Mouse (Mus musculus): ENCODE measurements around the gene Atg101. TPM values are rescaled to one million over a fixed set of nuclear protein-coding genes. Genes with fewer than 3 reads are reported as not detected.

The Atg101 gene
- total and polyA plus RNA-seq, 2 experiments: 63.2 to 89.3 TPM

GRCm38 (mm10) chr15:101318889-101319765 is 35.1 kb downstream of the Atg101 start:
- no peak for DNase-seq (ENCODE audit: extremely low read depth, low read depth, low spot score)
- Histone ChIP-seq H3K4me3 (ENCODE audit: insufficient read depth, low read depth, low read length) (no peak overlapping the region), H3K36me3 (ENCODE audit: control insufficient read depth, insufficient read depth, low read length) (no peaks in the 10 kb centered on the region), H3K27ac (replicated peaks; ENCODE audit: insufficient read depth, low read depth, low read length) (peak overlapping the region; percentile 11; the same call in 1 of the 2 replicates), H3K79me2 (ENCODE audit: control insufficient read depth, insufficient read depth, low read length) (no peaks in the 10 kb centered on the region), H3K4me1 (ENCODE audit: control insufficient read depth, insufficient read depth, low read length) (no peaks in the 10 kb centered on the region), H3K9ac (ENCODE audit: low read depth, low read length) (no peak overlapping the region), H3K27me3 (ENCODE audit: control insufficient read depth, insufficient read depth, low read length) (no peaks in the 10 kb centered on the region)
- TF ChIP-seq POLR2A (IDR thresholded peaks at IDR 0.05; ENCODE audit: extremely low read depth, insufficient read depth, low read length) (no peak), CTCF (IDR thresholded peaks at IDR 0.05; ENCODE audit: low read depth, low read length) (no peak)
- WGBS: 69% methylated on average over 14 of the region's 14 CpGs

GRCm38 (mm10) chr15:101320010-101320617 is 36.0 kb downstream of the Atg101 start:
- Histone ChIP-seq H3K27me3 (ENCODE audit: control insufficient read depth, insufficient read depth, low read length) (no peaks in the 10 kb centered on the region), H3K4me1 (ENCODE audit: control insufficient read depth, insufficient read depth, low read length) (no peaks in the 10 kb centered on the region), H3K9ac (ENCODE audit: low read depth, low read length) (no peak overlapping the region), H3K27ac (replicated peaks; ENCODE audit: insufficient read depth, low read depth, low read length) (peak overlapping the region; percentile 58), H3K79me2 (ENCODE audit: control insufficient read depth, insufficient read depth, low read length) (no peaks in the 10 kb centered on the region), H3K36me3 (ENCODE audit: control insufficient read depth, insufficient read depth, low read length) (no peaks in the 10 kb centered on the region), H3K4me3 (ENCODE audit: insufficient read depth, low read depth, low read length) (no peak overlapping the region)
- WGBS: 82% methylated on average over 6 of the region's 6 CpGs
- DNase-seq (ENCODE audit: extremely low read depth, low read depth, low spot score): no peak
- TF ChIP-seq POLR2A (IDR thresholded peaks at IDR 0.05; ENCODE audit: extremely low read depth, insufficient read depth, low read length) (no peak), CTCF (IDR thresholded peaks at IDR 0.05; ENCODE audit: low read depth, low read length) (no peak)

- H3K4me1 ChIP-seq (ENCODE audit: control insufficient read depth, insufficient read depth, low read length): no peaks in the 10 kb centered on the region
- H3K4me3 ChIP-seq (ENCODE audit: insufficient read depth, low read depth, low read length): no peak overlapping the region
- no peak overlapping the region for H3K9ac ChIP-seq (ENCODE audit: low read depth, low read length)
- 69% methylated on average over 6 of the region's 6 CpGs for WGBS
- TF ChIP-seq POLR2A (IDR thresholded peaks at IDR 0.05; ENCODE audit: extremely low read depth, insufficient read depth, low read length): no peak
- H3K27me3 ChIP-seq (ENCODE audit: control insufficient read depth, insufficient read depth, low read length): no peaks in the 10 kb centered on the region
- no peaks in the 10 kb centered on the region for H3K36me3 ChIP-seq (ENCODE audit: control insufficient read depth, insufficient read depth, low read length)
- DNase-seq (ENCODE audit: extremely low read depth, low read depth, low spot score): no peak
- no peaks in the 10 kb centered on the region for H3K79me2 ChIP-seq (ENCODE audit: control insufficient read depth, insufficient read depth, low read length)
- H3K27ac ChIP-seq (replicated peaks; ENCODE audit: insufficient read depth, low read depth, low read length): peak overlapping the region; percentile 58
Measured at GRCm38 (mm10) chr15:101320618-101321041, 36.6 kb downstream of the Atg101 start.

GRCm38 (mm10) chr15:101321126-101321525 is 37.1 kb downstream of the Atg101 start:
- 52% methylated on average over 5 of the region's 5 CpGs for WGBS
- Histone ChIP-seq H3K4me3 (ENCODE audit: insufficient read depth, low read depth, low read length) (no peak overlapping the region), H3K9ac (ENCODE audit: low read depth, low read length) (no peak overlapping the region), H3K79me2 (ENCODE audit: control insufficient read depth, insufficient read depth, low read length) (no peaks in the 10 kb centered on the region), H3K36me3 (ENCODE audit: control insufficient read depth, insufficient read depth, low read length) (no peaks in the 10 kb centered on the region), H3K4me1 (ENCODE audit: control insufficient read depth, insufficient read depth, low read length) (no peaks in the 10 kb centered on the region), H3K27me3 (ENCODE audit: control insufficient read depth, insufficient read depth, low read length) (no peaks in the 10 kb centered on the region), H3K27ac (replicated peaks; ENCODE audit: insufficient read depth, low read depth, low read length) (no peak overlapping the region; the same call in 1 of the 2 replicates)
- DNase-seq (ENCODE audit: extremely low read depth, low read depth, low spot score): no peak
- no peak for TF ChIP-seq POLR2A (IDR thresholded peaks at IDR 0.05; ENCODE audit: extremely low read depth, insufficient read depth, low read length)
- no peak for TF ChIP-seq CTCF (IDR thresholded peaks at IDR 0.05; ENCODE audit: low read depth, low read length)

- no peaks in the 10 kb centered on the region for H3K4me1 ChIP-seq (ENCODE audit: control insufficient read depth, insufficient read depth, low read length)
- H3K4me3 ChIP-seq (ENCODE audit: insufficient read depth, low read depth, low read length): no peak overlapping the region
- no peaks in the 10 kb centered on the region for H3K79me2 ChIP-seq (ENCODE audit: control insufficient read depth, insufficient read depth, low read length)
- 81% methylated on average over 5 of the region's 5 CpGs for WGBS
- H3K9ac ChIP-seq (ENCODE audit: low read depth, low read length): no peak overlapping the region
- no peak overlapping the region for H3K27ac ChIP-seq (replicated peaks; ENCODE audit: insufficient read depth, low read depth, low read length)
- TF ChIP-seq CTCF (IDR thresholded peaks at IDR 0.05; ENCODE audit: low read depth, low read length): no peak
- no peak for TF ChIP-seq POLR2A (IDR thresholded peaks at IDR 0.05; ENCODE audit: extremely low read depth, insufficient read depth, low read length)
- H3K36me3 ChIP-seq (ENCODE audit: control insufficient read depth, insufficient read depth, low read length): no peaks in the 10 kb centered on the region
- no peaks in the 10 kb centered on the region for H3K27me3 ChIP-seq (ENCODE audit: control insufficient read depth, insufficient read depth, low read length)
- no peak for DNase-seq (ENCODE audit: extremely low read depth, low read depth, low spot score)
Measured at GRCm38 (mm10) chr15:101322106-101322505, 38.0 kb downstream of the Atg101 start.

- Histone ChIP-seq H3K36me3 (ENCODE audit: control insufficient read depth, insufficient read depth, low read length) (no peaks in the 10 kb centered on the region), H3K4me1 (ENCODE audit: control insufficient read depth, insufficient read depth, low read length) (no peaks in the 10 kb centered on the region), H3K9ac (ENCODE audit: low read depth, low read length) (no peak overlapping the region), H3K27ac (replicated peaks; ENCODE audit: insufficient read depth, low read depth, low read length) (no peak overlapping the region), H3K4me3 (ENCODE audit: insufficient read depth, low read depth, low read length) (no peak overlapping the region), H3K27me3 (ENCODE audit: control insufficient read depth, insufficient read depth, low read length) (no peaks in the 10 kb centered on the region), H3K79me2 (ENCODE audit: control insufficient read depth, insufficient read depth, low read length) (no peaks in the 10 kb centered on the region)
- 91% methylated on average over 7 of the region's 7 CpGs for WGBS
- DNase-seq (ENCODE audit: extremely low read depth, low read depth, low spot score): no peak
- TF ChIP-seq POLR2A (IDR thresholded peaks at IDR 0.05; ENCODE audit: extremely low read depth, insufficient read depth, low read length) (no peak), CTCF (IDR thresholded peaks at IDR 0.05; ENCODE audit: low read depth, low read length) (no peak)
Measured at GRCm38 (mm10) chr15:101322640-101323039, 38.6 kb downstream of the Atg101 start.

Data from liver, adult 2 months (tissue).